Mouse (Mus musculus) liver, adult 2 months (tissue): ENCODE results near the gene 2510002D24Rik.

Experiments used
- CTCF ChIP-seq: fragments of 200-500 bp; IDR thresholded peaks from 2 replicates; pipeline ENCODE4 v1.5.1; 2011; ENCODE audit warnings: low read depth, low read length, control low read depth
- POLR2A ChIP-seq: fragments of 200-500 bp; IDR thresholded peaks from 2 replicates; pipeline ENCODE4 v1.6.1; 2011; ENCODE audit warnings: low read length, control low read depth; ENCODE audit not compliant: insufficient read depth; ENCODE audit errors: extremely low read depth

DNA sequence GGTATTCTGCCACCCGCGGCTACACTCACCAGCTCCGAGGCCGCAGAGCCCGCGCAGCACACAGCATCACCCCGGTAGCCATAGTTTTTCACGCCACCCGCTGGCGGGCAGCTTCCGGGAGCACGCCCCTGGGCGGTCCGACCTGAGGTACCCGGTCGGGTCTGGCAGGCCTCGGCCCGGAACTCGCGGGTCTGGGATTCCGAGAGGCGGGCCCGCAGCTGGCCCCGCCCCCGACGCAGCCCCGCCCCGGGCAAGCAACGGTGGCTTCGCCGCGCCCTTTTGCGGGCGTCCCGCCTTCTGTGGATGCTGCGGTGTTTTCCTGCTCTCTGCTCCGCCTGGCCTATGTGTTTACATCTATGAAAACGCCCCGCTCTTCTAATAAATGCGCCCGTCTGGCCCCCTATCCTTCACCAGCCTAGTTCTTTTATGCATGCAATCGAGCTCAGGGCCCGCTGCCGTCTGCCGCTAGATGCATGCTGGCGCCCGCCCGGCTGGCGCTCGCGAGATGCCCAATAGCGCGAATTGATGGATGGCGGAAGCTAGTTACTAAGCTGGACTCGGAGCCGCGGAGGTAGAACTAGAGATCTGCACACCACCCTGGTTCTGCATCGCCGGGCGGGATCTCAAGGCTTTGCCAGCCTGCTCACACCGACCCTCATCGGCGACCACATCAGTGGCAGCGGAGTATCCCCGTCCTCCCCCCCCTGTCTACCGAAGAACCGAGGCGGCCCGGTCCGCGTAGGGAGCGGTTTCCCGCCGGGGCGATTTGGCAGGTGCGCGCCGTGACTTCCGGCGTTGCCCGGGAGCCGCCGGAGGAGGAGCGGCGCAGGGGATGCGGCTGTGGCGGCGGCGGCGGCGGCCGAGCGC, 40.3 kb downstream of the 2510002D24Rik start, which contains the start of the genes Mrpl40 and Hira:
- TF ChIP-seq CTCF (no peak), POLR2A (0 out of 2 replicates have a peak, but pooled peaks have one; percentile 42)
